Mouse (Mus musculus) splenic B cell, adult 2 months (primary cell): ENCODE data around the gene Tom1.

Source experiments
- DNase-seq: peaks from one replicate; pipeline ENCODE4 v3.0.0-alpha.2; 2011; ENCODE audit warnings: low read depth, low spot score
- H3K27me3 ChIP-seq: 2 replicates; pipeline ENCODE4 v1.6.1; 2012; ENCODE audit warnings: mild to moderate bottlenecking, low read length, moderate library complexity, mixed read lengths; ENCODE audit not compliant: control insufficient read depth, poor library complexity, insufficient read depth, severe bottlenecking
- H3K36me3 ChIP-seq: 2 replicates; pipeline ENCODE4 v1.6.1; 2012; ENCODE audit warnings: mild to moderate bottlenecking, low read length, moderate library complexity, mixed read lengths; ENCODE audit not compliant: control insufficient read depth, poor library complexity, insufficient read depth, severe bottlenecking

Gene Tom1

GRCm38 (mm10) chr8:75025809-75026208 lies 7.7 kb upstream of the Tom1 start:
- Histone ChIP-seq H3K27me3 (no peaks in the 10 kb centered on the region), H3K36me3 (peaks cover 3% of the 10 kb centered on the region)
- DNase-seq, result no peak

GRCm38 (mm10) chr8:75030453-75031024 lies 3.0 kb upstream of the Tom1 start:
- Histone ChIP-seq H3K36me3 (peaks cover 2% of the 10 kb centered on the region), H3K27me3 (no peaks in the 10 kb centered on the region)
- no peak for DNase-seq

GRCm38 (mm10) chr8:75032961-75033360 lies 544 bp upstream of the Tom1 start:
- DNase-seq, result no peak
- Histone ChIP-seq H3K27me3 (no peaks in the 10 kb centered on the region), H3K36me3 (no peaks in the 10 kb centered on the region)

- Histone ChIP-seq H3K27me3 (no peaks in the 10 kb centered on the region), H3K36me3 (no peaks in the 10 kb centered on the region)
- DNase-seq, result no peak
Measured at GRCm38 (mm10) chr8:75034285-75034684, 780 bp downstream of the Tom1 start.

- DNase-seq, result no peak
- Histone ChIP-seq H3K27me3 (no peaks in the 10 kb centered on the region), H3K36me3 (no peaks in the 10 kb centered on the region)
Measured at GRCm38 (mm10) chr8:75035640-75036039, 2.1 kb downstream of the Tom1 start.

GRCm38 (mm10) chr8:75038497-75038896 lies 5.0 kb downstream of the Tom1 start:
- no peak for DNase-seq
- no peaks in the 10 kb centered on the region for H3K27me3 ChIP-seq
- H3K36me3 ChIP-seq, result no peaks in the 10 kb centered on the region

- Histone ChIP-seq H3K27me3 (no peaks in the 10 kb centered on the region), H3K36me3 (no peaks in the 10 kb centered on the region)
- DNase-seq, result no peak
Measured at GRCm38 (mm10) chr8:75039754-75040153, 6.2 kb downstream of the Tom1 start.

- no peak for DNase-seq
- H3K36me3 ChIP-seq, result no peaks in the 10 kb centered on the region
- H3K27me3 ChIP-seq, result no peaks in the 10 kb centered on the region
Measured at GRCm38 (mm10) chr8:75042171-75042570, 8.7 kb downstream of the Tom1 start.

- Histone ChIP-seq H3K27me3 (no peaks in the 10 kb centered on the region), H3K36me3 (no peaks in the 10 kb centered on the region)
- no peak for DNase-seq
Measured at GRCm38 (mm10) chr8:75042974-75043373, 9.5 kb downstream of the Tom1 start.

- no peak for DNase-seq
- Histone ChIP-seq H3K27me3 (no peaks in the 10 kb centered on the region), H3K36me3 (no peaks in the 10 kb centered on the region)
Measured at GRCm38 (mm10) chr8:75046303-75046702, 12.8 kb downstream of the Tom1 start.

- Histone ChIP-seq H3K36me3 (no peaks in the 10 kb centered on the region), H3K27me3 (no peaks in the 10 kb centered on the region)
- DNase-seq, result no peak
Measured at GRCm38 (mm10) chr8:75047784-75048183, 14.3 kb downstream of the Tom1 start.

GRCm38 (mm10) chr8:75053342-75053741 lies 19.8 kb downstream of the Tom1 start:
- no peak for DNase-seq
- no peaks in the 10 kb centered on the region for H3K27me3 ChIP-seq

GRCm38 (mm10) chr8:75055673-75056072 lies 22.2 kb downstream of the Tom1 start:
- Histone ChIP-seq H3K36me3 (peaks cover 1% of the 10 kb centered on the region; the same call in 1 of the 2 replicates), H3K27me3 (no peaks in the 10 kb centered on the region)
- no peak for DNase-seq

More at GRCm38 (mm10) chr8:75053342-75053741, 19.8 kb downstream of the Tom1 start:
- no peaks in the 10 kb centered on the region; the same call in 1 of the 2 replicates for H3K36me3 ChIP-seq

- H3K27me3 ChIP-seq, result no peaks in the 10 kb centered on the region
Measured at GRCm38 (mm10) chr8:75060022-75060421, 26.5 kb downstream of the Tom1 start.

GRCm38 (mm10) chr8:75060815-75061214 lies 27.3 kb downstream of the Tom1 start:
- H3K36me3 ChIP-seq, result peaks cover 1% of the 10 kb centered on the region; the same call in 1 of the 2 replicates
- H3K27me3 ChIP-seq, result no peaks in the 10 kb centered on the region
- no peak for DNase-seq

More at GRCm38 (mm10) chr8:75060022-75060421, 26.5 kb downstream of the Tom1 start:
- peaks cover 1% of the 10 kb centered on the region; the same call in 1 of the 2 replicates for H3K36me3 ChIP-seq
- no peak for DNase-seq

GRCm38 (mm10) chr8:75063290-75063689 lies 29.8 kb downstream of the Tom1 start:
- no peak for DNase-seq
- H3K27me3 ChIP-seq, result no peaks in the 10 kb centered on the region
- peaks cover 3% of the 10 kb centered on the region; the same call in 1 of the 2 replicates for H3K36me3 ChIP-seq
